Mouse (Mus musculus) liver, embryonic 14.5 days (tissue): ENCODE measurements at regions not wholly inside any gene's neighbourhood (a gene's known extent, or its start where the extent isn't known, plus 50 kb on each side); places are given as distances from the start of the nearest gene placed in this dataset.

ENCODE experiments used
- CTCF ChIP-seq: IDR thresholded peaks from 2 replicates; pipeline ENCODE4 v1.5.1; 2016; ENCODE audit warnings: antibody characterized with exemption, low read depth, control low read depth
- EP300 ChIP-seq: IDR thresholded peaks from 2 replicates; pipeline ENCODE4 v1.6.1; 2016; ENCODE audit warnings: antibody characterized with exemption, low read depth

DNA sequence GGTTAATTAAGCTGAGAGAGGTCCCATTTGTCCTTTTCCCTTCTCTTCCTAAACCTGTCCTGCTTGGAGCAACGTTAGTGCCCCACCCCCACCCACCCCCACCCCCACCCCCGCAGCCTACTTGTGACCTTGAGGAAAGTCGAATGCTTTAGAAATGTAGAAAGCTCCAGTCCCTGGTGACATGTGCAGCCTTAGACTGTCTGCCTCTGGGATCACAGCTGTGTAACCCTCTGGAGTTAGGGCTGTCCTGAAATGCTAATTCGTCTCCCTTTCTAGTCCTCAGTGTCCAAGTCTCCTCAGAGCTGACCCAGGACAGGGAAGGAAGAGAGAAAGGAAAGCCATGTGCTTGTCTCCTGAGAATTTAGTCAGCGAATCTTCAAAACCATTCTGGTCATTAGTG is 125.0 kb upstream of the Bcor start:
- TF ChIP-seq EP300 (no peak), CTCF (no peak)
